Mouse (Mus musculus) stomach, postnatal 0 days (tissue): ENCODE measurements around the gene Irgc1.

Source experiments
- CTCF ChIP-seq: IDR thresholded peaks from 2 replicates; pipeline ENCODE4 v1.5.1; 2016; ENCODE audit warnings: antibody characterized with exemption, low read depth, mild to moderate bottlenecking, moderate library complexity
- EP300 ChIP-seq: optimal IDR thresholded peaks from 2 replicates; pipeline ENCODE3; 2016; ENCODE audit warnings: antibody characterized with exemption

DNA sequence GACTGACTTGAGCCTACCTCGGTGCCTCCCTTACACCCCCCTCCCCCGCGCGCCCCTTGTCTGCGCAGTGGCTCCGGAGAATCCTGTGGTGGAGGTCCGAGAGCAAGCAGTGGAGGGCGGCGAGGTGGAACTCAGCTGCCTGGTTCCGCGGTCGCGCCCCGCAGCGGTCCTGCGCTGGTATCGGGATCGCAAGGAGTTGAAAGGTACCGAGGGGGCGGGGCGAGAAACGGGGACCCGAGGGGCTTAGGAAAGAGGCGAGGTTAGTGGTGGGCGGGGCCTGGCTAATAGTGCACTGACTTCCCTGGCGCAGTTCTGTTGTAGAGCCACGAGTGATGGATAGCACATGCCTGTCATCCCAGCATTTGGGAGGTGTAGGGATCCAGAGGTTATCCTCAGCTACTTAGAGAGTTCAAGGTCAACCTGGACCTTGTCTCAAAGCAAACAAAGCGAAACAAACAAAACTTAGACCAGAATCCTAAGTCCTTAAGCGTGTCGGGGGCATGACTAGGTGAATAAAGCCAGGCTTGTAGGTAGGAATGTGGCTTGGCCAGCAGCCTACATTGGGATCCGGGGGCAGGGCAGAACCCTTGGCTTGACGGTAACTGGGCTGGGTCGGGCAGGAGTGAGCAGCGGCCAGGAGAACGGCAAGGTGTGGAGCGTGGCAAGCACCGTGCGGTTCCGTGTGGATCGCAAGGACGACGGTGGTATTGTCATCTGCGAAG, 47.9 kb upstream of the Irgc1 start:
- TF ChIP-seq CTCF (no peak), EP300 (no peak)
